Mouse (Mus musculus): Measurements from ENCODE around the gene Rapgef4.
A peak's percentile ranks its signal among the peaks of the same experiment; 100 is the strongest.

Rapgef4 gene

DNA sequence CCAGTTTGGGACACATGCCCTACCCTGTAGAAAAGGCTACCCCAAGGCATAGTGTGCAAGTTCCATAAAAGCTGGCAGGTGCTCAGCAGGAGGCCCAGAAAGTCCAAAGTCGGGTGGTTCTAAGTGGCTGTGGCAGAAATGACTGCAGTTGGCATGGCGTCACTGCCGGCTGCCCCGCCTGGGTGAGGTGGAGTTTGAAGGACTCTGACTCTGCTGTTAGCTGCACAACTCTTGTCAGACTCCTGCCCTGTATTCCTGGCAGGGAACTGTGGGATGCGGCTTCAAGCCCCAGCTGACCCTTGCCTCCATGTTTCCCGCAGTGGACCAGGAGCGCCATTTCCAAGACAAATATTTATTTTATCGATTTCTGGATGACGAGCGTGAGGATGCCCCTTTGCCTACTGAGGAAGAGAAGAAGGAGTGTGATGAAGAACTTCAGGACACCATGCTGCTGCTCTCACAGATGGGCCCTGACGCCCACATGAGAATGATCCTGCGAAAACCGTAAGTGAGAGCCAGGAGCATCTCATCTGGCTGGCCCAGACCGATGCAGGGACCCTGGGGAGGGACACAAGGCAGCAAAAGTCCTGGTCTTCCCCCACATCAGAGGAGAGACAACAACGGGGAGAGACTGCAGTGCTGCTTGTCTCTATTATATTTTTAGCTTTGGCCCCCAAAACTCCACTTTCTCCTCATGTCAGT is 198.7 kb downstream of the Rapgef4 start:
- no peak for DNase-seq (ENCODE audit: extremely low spot score)

DNA sequence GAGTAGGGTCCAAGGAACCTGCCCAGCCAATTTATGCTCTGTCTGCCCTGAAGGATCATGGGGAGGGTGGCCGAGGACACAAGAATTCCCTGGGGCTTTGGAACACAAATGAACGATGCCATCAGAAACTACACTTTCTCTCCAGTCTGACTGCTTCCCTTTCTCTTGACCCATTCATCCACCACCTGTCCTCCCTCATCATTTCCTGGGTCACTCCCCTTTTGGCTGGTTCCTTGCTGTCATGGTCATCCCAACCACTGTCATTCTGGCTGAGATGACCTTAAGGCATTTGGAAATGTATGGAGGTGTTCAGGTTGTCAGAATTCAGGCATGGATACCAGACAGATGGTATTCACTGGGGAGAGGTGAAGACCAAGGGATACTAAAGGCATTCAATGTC is 200.4 kb downstream of the Rapgef4 start:
- no peak for DNase-seq (ENCODE audit: extremely low spot score)

DNA sequence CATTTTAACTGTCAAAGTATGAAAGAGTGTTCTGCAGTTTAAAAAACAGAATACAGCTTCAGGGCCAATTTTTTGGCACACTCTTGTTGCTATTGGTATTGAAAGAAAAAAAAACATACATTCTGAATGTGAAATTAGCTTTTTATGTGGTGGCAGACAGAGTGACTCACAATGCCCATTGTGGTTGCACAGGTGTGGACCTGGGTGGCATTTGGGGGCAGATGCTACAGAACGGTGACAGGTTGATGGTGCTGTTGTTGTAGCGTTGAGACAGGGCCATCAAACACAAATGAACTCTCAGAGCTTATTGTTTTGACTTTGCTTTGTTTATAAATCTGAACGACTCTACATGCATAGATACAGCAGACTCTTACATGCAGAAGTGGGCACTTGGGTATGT is 202.7 kb downstream of the Rapgef4 start:
- no peak for DNase-seq (ENCODE audit: extremely low spot score)

GRCm38 (mm10) chr2:72196190-72196965 is 215.3 kb downstream of the Rapgef4 start:
- no peak for DNase-seq (ENCODE audit: extremely low spot score)

- peak; percentile 44 for DNase-seq (ENCODE audit: extremely low spot score)
Observed at GRCm38 (mm10) chr2:72197026-72197425, 216.0 kb downstream of the Rapgef4 start.

DNA sequence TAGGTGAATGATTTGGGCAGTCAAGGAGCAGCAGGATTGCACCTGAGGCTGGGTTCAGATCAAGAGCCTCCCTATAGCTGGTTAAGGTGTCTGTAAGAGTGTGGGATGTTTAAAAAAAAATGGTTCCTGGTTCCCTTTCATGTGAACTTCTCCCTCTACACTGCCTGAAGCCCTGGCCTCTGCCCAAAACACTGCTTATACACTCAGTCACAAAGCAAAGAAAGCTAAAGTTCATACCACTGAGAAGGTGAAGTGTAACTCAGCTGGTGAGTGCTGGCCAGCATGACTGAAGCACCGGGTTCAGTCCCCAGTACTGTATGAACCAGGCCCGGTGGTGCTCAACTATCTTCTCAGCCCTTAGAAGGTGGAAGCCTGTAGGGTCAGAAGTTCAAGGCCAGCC is 218.4 kb downstream of the Rapgef4 start:
- no peak for DNase-seq (ENCODE audit: extremely low spot score)

DNA sequence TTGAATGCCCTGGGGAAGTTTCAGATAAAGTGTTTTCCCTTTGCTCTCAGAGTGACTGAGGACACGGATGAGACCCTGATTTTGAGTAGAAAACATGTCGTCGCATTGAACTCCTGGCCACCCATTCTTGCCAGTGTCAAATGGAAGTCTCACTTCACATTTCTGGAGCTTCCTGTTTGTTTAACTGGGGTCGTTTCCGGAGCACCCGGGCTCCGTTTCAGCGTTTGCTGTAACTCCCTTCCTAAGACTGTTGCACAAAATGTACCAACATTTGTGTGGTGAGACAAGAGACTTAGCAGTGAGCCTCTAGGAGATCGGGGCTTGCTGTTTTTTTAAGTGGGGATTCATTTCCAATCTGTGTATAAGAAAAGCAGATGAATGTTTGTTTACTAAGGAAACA is 220.5 kb downstream of the Rapgef4 start:
- no peak for DNase-seq (ENCODE audit: extremely low spot score)

- no peak for DNase-seq (ENCODE audit: extremely low spot score)
Observed at GRCm38 (mm10) chr2:72202252-72202651, 221.2 kb downstream of the Rapgef4 start.

GRCm38 (mm10) chr2:72203609-72204008 is 222.6 kb downstream of the Rapgef4 start:
- peak; percentile 82 for DNase-seq (ENCODE audit: extremely low spot score)

DNA sequence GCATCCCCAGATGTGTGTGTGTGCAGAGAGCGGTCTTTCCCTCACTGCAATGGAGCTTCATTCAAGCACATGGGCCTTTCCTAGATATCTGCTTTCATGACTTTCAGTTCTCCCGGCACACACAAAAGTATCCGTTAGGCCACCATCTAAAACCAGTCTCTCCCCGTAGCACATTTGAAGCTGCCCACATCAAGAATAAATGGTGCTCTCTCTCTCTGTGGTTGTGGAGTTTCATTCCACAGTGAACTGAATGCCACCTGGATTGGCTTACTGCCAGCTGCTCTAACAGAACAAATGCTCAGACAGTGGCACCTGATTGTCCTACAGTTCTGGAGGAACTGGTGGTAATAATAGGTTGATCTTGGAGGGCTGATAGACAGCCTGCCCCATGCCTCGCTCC is 224.8 kb downstream of the Rapgef4 start:
- DNase-seq (ENCODE audit: extremely low spot score) = no peak

DNA sequence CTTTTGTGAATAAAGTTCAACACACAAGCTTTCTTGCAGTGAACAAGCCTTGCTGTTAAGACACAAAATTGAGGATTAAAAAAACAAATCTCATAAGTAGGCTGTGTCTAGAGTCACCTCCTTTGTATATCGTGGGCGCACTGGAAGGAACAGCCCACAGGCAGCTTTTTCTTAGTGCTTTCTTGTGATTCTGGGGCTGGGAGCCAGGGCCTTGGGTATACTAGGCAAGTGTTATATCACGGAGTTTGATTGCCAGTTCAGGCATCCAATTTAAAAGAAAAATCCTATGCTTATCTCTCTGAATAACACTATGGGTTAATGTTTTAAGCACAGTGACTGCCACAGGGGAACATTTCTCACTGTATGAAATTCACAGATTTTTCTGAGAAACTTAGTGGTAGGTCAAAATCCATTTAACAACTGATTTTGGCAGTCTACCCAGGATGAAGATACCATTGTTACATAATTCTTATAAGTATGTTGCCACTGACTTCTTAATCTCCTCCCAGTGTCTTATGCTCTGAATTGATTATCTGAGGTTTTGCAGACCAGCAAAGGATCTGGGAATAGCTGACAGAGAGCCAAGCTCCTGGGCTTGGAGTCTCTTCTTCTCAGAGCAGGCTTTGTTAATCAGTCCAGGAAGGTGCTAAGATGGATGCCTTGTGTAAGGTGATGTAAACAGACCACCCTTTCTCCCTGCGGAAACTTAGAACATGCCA is 225.6 kb downstream of the Rapgef4 start:
- DNase-seq (ENCODE audit: extremely low spot score) = no peak

DNA sequence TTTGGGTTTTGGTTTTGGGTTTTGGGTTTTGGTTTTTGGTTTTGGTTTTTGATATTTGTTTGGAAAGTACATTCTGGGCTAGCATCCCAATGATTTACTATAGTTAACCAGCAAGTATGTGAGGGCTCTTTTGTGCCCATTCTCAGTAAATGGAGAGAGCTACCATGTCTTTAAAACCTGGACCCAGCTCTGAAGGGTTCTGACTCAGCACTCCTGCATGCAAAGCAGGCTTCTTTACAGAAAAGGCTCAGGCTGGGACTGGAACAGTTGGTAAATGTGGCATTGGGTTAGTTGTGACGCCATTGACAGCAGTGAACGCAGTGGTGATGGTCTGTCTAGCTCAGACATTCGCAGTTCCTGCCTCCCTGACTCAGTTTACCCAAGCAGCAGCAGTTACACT is 236.3 kb downstream of the Rapgef4 start:
- DNase-seq (ENCODE audit: extremely low spot score) = no peak

GRCm38 (mm10) chr2:72219921-72220320 is 238.9 kb downstream of the Rapgef4 start:
- peak; percentile 57 for DNase-seq (ENCODE audit: extremely low spot score)

DNA sequence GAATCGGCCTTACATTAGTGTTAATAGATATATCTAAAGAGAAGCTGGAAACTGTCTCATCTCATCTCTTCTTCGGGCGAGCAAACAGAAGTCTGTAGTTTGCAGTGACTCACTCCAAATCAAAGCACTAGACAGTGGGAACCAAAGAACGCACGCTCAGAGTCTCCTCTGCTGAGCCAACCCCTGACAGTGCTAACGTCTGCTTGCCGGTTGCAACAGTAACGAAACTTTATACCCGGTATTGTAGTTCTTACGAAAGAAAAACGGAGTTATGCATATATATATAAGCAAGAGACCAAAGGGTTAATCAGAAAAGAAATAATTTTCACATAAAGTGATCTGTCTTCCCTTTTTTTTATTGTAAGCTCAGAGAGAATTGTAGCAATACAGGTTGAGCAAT is 240.2 kb downstream of the Rapgef4 start:
- no peak for DNase-seq (ENCODE audit: extremely low spot score)

GRCm38 (mm10) chr2:72221706-72222105 is 240.7 kb downstream of the Rapgef4 start:
- no peak for DNase-seq (ENCODE audit: extremely low spot score)

GRCm38 (mm10) chr2:72222276-72222675 is 241.2 kb downstream of the Rapgef4 start:
- no peak for DNase-seq (ENCODE audit: extremely low spot score)

GRCm38 (mm10) chr2:72222736-72223455 is 241.9 kb downstream of the Rapgef4 start:
- DNase-seq (ENCODE audit: extremely low spot score) = no peak

DNA sequence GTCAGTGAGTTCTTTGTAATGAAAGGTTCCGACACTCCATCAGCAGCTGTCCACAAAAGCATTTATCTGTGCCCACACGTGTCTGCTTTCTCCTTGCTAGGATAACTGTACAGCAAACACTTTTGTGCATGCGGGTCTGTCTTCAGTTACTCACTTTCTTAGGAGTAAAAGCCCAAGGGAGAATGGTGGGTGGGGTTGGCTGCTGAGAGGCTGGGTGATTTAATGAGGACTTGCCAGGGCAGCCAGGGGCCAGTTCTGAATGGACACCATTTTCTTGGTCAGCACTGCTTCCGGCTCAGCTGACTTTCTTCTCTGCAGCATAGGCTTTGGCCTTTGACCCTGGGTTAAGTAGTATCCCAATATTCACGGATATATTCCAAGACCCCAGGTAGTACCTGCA is 242.4 kb downstream of the Rapgef4 start:
- no peak for DNase-seq (ENCODE audit: extremely low spot score)

DNA sequence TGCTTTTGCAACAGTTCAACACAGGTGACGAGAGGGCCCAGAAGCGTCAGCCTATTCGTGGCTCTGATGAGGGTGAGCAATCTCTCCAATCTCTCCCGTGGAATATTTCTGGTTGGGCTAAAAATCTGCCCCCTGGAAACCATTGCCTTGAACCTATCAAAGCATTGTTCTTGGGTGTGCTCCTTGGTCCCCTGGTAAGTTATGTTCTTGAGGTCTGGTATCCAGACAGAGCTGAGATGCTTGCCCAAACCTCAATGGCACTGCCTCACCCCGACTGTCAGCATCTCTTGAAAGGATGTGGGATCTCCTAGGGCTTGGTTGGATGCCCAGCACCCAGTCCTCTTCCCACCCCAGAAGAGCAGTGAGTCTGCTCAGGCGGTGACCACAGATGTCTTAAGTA is 245.0 kb downstream of the Rapgef4 start:
- DNase-seq (ENCODE audit: extremely low spot score) = no peak

- DNase-seq (ENCODE audit: extremely low spot score) = no peak
Observed at GRCm38 (mm10) chr2:72227416-72227815, 246.4 kb downstream of the Rapgef4 start.

GRCm38 (mm10) chr2:72228881-72229280 is 247.8 kb downstream of the Rapgef4 start:
- no peak for DNase-seq (ENCODE audit: extremely low spot score)

- no peak for DNase-seq (ENCODE audit: extremely low spot score)
Observed at GRCm38 (mm10) chr2:72230545-72230944, 249.5 kb downstream of the Rapgef4 start.

All from embryo, embryonic 9.5 days (tissue).